Mouse (Mus musculus) midbrain, embryonic 15.5 days (tissue): Measurements from ENCODE around the gene Optc. TPM values are rescaled to one million over a fixed set of nuclear protein-coding genes. Genes with fewer than 3 reads are reported as not detected.

Experiments used
- ATAC-seq: fragments of 200-750 bp; cut with Nextera tagmentation; replicated peaks from 2 replicates; pipeline ENCODE4 v1.8.0; 2017; ENCODE audit warnings: moderate TSS enrichment
- H3K27ac ChIP-seq: fragments of 300-500 bp; sonication (generic); 2 replicates; pipeline ENCODE4 v1.5.1; 2015; ENCODE audit warnings: mild to moderate bottlenecking, inconsistent platforms
- H3K27me3 ChIP-seq: fragments of 300-500 bp; sonication (generic); replicated peaks from 2 replicates; pipeline ENCODE4 v1.6.1; 2015; ENCODE audit warnings: inconsistent platforms
- H3K36me3 ChIP-seq: fragments of 300-500 bp; sonication (generic); replicated peaks from 2 replicates; pipeline ENCODE4 v1.6.1; 2015; ENCODE audit warnings: inconsistent platforms
- H3K4me1 ChIP-seq: fragments of 300-500 bp; sonication (generic); 2 replicates; pipeline ENCODE4 v1.6.1; 2015; ENCODE audit warnings: inconsistent platforms
- H3K4me2 ChIP-seq: fragments of 300-500 bp; sonication (generic); 2 replicates; pipeline ENCODE4 v1.6.1; 2015; ENCODE audit warnings: inconsistent platforms, mild to moderate bottlenecking, moderate library complexity
- H3K4me3 ChIP-seq: fragments of 300-500 bp; sonication (generic); 2 replicates; pipeline ENCODE4 v1.5.1; 2015; ENCODE audit warnings: mild to moderate bottlenecking, inconsistent platforms
- H3K9ac ChIP-seq: fragments of 300-500 bp; sonication (generic); 2 replicates; pipeline ENCODE4 v1.6.1; 2015; ENCODE audit warnings: mild to moderate bottlenecking, inconsistent platforms
- H3K9me3 ChIP-seq: fragments of 300-500 bp; sonication (generic); 2 replicates; pipeline ENCODE4 v1.6.1; 2016; ENCODE audit warnings: inconsistent platforms
- WGBS: fragments of 180-500 bp; shearing (Covaris S2); methylation state at CpG from one replicate; pipeline ENCODE4 v1.1.7; 2015; ENCODE audit warnings: mixed read lengths; 5-methylcytosine and 5-hydroxymethylcytosine counted together
- polyA plus RNA-seq: library from polyadenylated mRNA; unstranded; fragments of >200 nt; fragmentation: Nextera tagmentation; extraction: Ambion mirVana; gene quantifications from 2 replicates; pipeline ENCODE4 v1.2.1, GENCODE M21; 2015

Optc gene
- polyA plus RNA-seq, result 2.8 and 3.7 TPM in 2 replicates

DNA sequence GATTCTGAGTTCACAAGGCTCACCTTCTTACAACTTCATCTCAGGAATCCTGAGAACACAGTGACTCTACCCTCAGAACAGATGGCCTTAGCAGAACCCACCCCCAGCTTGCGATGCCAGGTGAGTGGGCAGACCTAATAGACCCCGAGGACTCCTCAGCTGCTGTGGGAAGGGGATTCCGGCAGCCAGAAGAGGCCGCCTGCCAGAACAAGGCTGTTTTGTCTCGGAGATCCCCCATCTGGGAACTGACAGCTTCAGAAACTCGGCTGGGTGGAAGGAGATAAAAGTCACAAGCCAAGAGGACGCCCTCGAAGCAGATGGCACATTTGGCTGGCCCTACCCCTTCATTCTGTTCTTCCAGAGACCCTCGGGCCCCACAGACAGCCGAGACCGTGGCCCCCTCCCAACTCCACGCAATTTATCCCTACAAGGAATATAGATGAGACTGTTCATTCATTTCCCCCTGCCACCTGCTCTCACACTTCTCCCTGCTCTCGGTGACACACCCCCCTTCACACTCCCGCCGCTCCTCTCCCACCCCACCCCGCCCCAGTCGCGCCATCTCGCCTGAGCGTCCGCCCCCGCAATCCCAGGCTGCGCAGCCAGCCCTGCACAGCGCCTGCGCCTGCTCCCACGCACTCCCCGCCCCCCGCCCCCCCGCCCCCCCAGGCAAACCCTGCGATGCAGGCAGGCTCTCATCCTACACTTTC lies at the start of gene Optc:
Optc (minus strand) TSS at position 51 of the 710 bp plus-strand sequence.
- Histone ChIP-seq H3K4me1 (peaks cover 24% of the 10 kb centered on the region), H3K27me3 (no peaks in the 10 kb centered on the region), H3K9me3 (no peaks in the 10 kb centered on the region), H3K4me2 (peak within 1 kb of the TSS; percentile 80), H3K9ac (peak within 1 kb of the TSS; percentile 36), H3K4me3 (peak within 1 kb of the TSS; percentile 43), H3K27ac (peak within 1 kb of the TSS; percentile 71), H3K36me3 (no peaks in the 10 kb centered on the region)
- WGBS, result 1% methylated on average over 25 of the region's 30 CpGs
- ATAC-seq, result peak; percentile 87

DNA sequence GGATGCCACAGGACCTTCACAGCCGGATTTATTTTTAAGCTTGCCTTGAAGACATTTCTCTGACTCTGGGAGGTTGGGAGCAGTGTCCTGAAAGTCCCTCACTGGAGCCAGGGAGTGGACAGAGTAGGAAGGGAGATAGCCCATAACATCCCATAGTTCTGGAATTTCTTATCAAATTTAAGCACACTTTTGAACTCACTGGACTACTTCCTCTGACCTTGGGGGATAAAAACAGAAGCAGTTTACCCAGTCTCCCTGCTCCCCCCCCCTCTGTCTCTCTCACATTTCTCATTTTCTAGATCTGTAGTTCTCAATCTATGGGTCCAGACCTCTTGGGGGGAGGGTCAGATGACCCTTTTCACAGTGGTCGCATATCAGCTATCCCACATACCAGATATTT lies 46.2 kb upstream of the Optc start:
- H3K4me2 ChIP-seq, result no peak overlapping the region
- peaks cover 3% of the 10 kb centered on the region; the same call in 1 of the 2 replicates for H3K4me1 ChIP-seq
- no peaks in the 10 kb centered on the region for H3K36me3 ChIP-seq
- no peaks in the 10 kb centered on the region for H3K27me3 ChIP-seq
- 0 out of 2 replicates have a peak overlapping the region, but pooled peaks have one; percentile 16 for H3K27ac ChIP-seq
- H3K4me3 ChIP-seq, result no peak overlapping the region
- H3K9ac ChIP-seq, result no peak overlapping the region
- no peaks in the 10 kb centered on the region for H3K9me3 ChIP-seq
- ATAC-seq, result no peak
- 74% methylated on average over 2 of the region's 2 CpGs for WGBS

DNA sequence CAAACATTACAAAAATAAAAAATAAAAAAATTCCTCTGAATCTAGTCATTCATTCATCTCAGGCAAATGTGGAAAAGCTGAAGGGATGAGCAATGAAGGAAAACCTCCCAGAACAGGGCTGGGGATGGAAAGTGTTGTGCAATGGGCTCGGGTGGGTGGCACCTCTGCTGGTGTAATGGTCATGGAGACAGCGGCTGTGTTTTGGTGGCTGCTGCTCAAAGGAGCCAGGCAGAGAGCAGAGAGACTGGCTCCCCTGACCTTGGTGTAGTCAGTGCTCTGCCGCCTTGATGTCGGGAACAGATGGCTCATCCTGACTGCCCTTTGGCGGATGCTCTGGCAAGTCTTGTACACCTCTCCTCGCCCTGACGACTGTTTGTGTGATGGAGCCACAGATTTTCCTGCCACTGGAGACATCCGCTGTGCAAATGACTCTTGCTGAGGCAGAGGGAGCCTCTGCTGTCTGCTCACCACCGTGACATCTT lies 45.5 kb upstream of the Optc start:
- WGBS, result 52% methylated on average over 9 of the region's 9 CpGs
- peak overlapping the region; percentile 16; the same call in 1 of the 2 replicates for H3K27ac ChIP-seq

GRCm38 (mm10) chr1:133951598-133951997 lies 43.8 kb upstream of the Optc start:
- Histone ChIP-seq H3K9ac (no peak overlapping the region), H3K27ac (no peak overlapping the region), H3K4me2 (no peak overlapping the region), H3K27me3 (no peaks in the 10 kb centered on the region), H3K4me1 (peaks cover 3% of the 10 kb centered on the region; the same call in 1 of the 2 replicates), H3K4me3 (no peak overlapping the region), H3K9me3 (no peaks in the 10 kb centered on the region), H3K36me3 (no peaks in the 10 kb centered on the region)
- 62% methylated on average over 6 of the region's 6 CpGs for WGBS
- no peak for ATAC-seq

More for the DNA sequence above, 45.5 kb upstream of the Optc start:
- Histone ChIP-seq H3K9me3 (no peaks in the 10 kb centered on the region), H3K4me3 (no peak overlapping the region), H3K27me3 (no peaks in the 10 kb centered on the region), H3K9ac (no peak overlapping the region), H3K36me3 (no peaks in the 10 kb centered on the region), H3K4me1 (peaks cover 3% of the 10 kb centered on the region; the same call in 1 of the 2 replicates), H3K4me2 (no peak overlapping the region)
- no peak for ATAC-seq

- H3K9ac ChIP-seq, result no peak overlapping the region
- no peak for ATAC-seq
- no peak overlapping the region for H3K4me3 ChIP-seq
- no peaks in the 10 kb centered on the region for H3K9me3 ChIP-seq
- 78% methylated on average over 7 of the region's 7 CpGs for WGBS
- no peak overlapping the region for H3K27ac ChIP-seq
- H3K36me3 ChIP-seq, result no peaks in the 10 kb centered on the region
- no peak overlapping the region for H3K4me2 ChIP-seq
- H3K4me1 ChIP-seq, result peaks cover 3% of the 10 kb centered on the region; the same call in 1 of the 2 replicates
- no peaks in the 10 kb centered on the region for H3K27me3 ChIP-seq
Observed at GRCm38 (mm10) chr1:133950061-133950782, 42.4 kb upstream of the Optc start.

GRCm38 (mm10) chr1:133945106-133945505 lies 37.3 kb upstream of the Optc start:
- H3K4me2 ChIP-seq, result no peak overlapping the region
- no peak overlapping the region for H3K9ac ChIP-seq
- WGBS, result 87% methylated on average over 3 of the region's 3 CpGs
- H3K4me3 ChIP-seq, result no peak overlapping the region
- H3K27me3 ChIP-seq, result no peaks in the 10 kb centered on the region
- no peak for ATAC-seq
- no peak overlapping the region for H3K27ac ChIP-seq
- H3K36me3 ChIP-seq, result no peaks in the 10 kb centered on the region
- H3K9me3 ChIP-seq, result no peaks in the 10 kb centered on the region
- H3K4me1 ChIP-seq, result no peaks in the 10 kb centered on the region

DNA sequence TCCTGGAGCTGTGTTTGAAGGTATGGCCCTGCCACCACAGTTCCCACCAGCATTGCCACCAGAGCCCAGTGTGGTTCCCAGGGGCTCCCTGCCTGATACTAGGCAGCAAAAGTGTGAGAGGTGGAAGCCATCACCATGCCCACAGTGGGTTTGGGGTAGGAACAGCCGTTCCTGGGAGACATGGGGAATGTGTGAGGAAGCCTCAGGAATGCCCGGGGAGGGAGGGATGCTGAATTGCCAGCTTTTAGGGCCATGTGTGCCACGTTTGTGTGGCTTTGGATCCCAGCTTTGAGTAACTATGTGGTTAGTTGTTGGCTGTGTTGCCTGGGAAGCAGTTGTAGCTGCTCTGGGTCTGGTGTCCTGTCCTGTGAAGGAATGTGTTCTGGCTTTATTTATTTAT lies 34.1 kb upstream of the Optc start:
- H3K9me3 ChIP-seq, result no peaks in the 10 kb centered on the region
- H3K36me3 ChIP-seq, result no peaks in the 10 kb centered on the region
- H3K9ac ChIP-seq, result no peak overlapping the region
- WGBS, result 79% methylated on average over 3 of the region's 3 CpGs
- no peak overlapping the region for H3K27ac ChIP-seq
- no peak for ATAC-seq
- H3K4me1 ChIP-seq, result no peaks in the 10 kb centered on the region
- no peak overlapping the region for H3K4me2 ChIP-seq
- H3K27me3 ChIP-seq, result no peaks in the 10 kb centered on the region
- H3K4me3 ChIP-seq, result no peak overlapping the region

DNA sequence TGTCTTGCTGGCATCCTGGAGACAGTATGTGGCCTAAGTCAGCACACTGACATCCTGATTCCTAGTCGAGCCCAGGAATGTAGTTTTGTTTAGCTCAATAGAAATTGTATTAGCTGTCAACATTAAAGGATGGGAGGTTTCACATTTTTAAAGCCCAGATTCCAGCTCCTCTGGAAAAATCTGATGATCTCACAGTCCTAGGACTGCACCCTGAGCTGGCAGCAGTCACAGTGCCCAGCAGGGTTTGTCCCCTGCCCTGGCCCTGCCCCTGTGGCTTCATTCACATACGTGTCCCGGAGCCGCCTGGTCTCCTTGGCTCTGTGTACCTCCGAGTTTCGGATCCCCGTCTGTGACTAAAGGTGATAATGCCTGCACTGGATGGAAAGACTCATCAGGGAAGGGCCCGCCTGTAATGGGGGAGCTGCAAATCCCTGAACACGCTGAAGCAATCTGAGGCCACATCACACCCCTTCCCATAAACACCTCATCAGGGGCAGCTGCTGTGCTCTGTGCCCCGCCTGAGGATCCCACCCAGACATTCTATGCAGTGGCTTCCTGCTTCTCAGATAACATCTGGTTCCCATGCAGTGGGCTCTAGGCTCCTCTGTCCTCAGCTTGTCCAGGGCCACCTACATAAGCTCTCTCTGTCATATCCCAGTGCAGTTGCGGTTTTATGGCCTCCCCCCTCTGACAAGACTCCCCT lies 33.5 kb upstream of the Optc start:
- Histone ChIP-seq H3K27me3 (no peaks in the 10 kb centered on the region), H3K4me3 (no peak overlapping the region), H3K4me1 (no peaks in the 10 kb centered on the region), H3K36me3 (no peaks in the 10 kb centered on the region), H3K4me2 (no peak overlapping the region), H3K27ac (no peak overlapping the region), H3K9ac (no peak overlapping the region), H3K9me3 (no peaks in the 10 kb centered on the region)
- ATAC-seq, result no peak
- 82% methylated on average over 11 of the region's 11 CpGs for WGBS

- Histone ChIP-seq H3K9ac (no peak overlapping the region), H3K27ac (no peak overlapping the region), H3K36me3 (no peaks in the 10 kb centered on the region), H3K4me1 (no peaks in the 10 kb centered on the region), H3K9me3 (no peaks in the 10 kb centered on the region), H3K4me3 (no peak overlapping the region), H3K27me3 (no peaks in the 10 kb centered on the region), H3K4me2 (no peak overlapping the region)
- no peak for ATAC-seq
- WGBS, result 88% methylated on average over 3 of the region's 3 CpGs
Observed at GRCm38 (mm10) chr1:133940481-133941092, 32.8 kb upstream of the Optc start.

- Histone ChIP-seq H3K4me1 (no peaks in the 10 kb centered on the region), H3K27ac (no peak overlapping the region), H3K27me3 (no peaks in the 10 kb centered on the region), H3K4me2 (no peak overlapping the region), H3K4me3 (no peak overlapping the region), H3K9me3 (no peaks in the 10 kb centered on the region), H3K36me3 (no peaks in the 10 kb centered on the region), H3K9ac (no peak overlapping the region)
- 83% methylated on average over 8 of the region's 8 CpGs for WGBS
- ATAC-seq, result no peak
Observed at GRCm38 (mm10) chr1:133939708-133940107, 31.9 kb upstream of the Optc start.

DNA sequence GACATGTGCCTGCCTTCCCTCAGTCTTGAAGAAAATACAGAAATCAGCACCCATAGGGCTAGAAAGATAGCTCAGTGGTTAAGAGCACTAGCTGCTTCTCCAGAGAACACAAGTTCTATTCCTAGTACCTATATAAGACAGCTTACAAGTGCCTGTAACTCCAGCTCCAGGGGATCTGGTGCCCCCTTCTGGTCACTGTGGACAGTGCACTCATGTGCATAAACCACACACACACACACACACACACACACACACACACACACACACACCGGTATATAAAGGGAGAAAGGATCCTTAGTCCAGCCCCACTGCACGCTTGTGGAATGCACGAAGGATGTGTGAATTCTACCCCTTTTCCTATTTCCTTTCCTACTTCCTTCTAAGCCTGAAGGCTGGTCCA lies 28.4 kb upstream of the Optc start:
- ATAC-seq, result no peak
- no peaks in the 10 kb centered on the region for H3K36me3 ChIP-seq
- no peaks in the 10 kb centered on the region for H3K4me1 ChIP-seq
- 94% methylated on average over 3 of the region's 3 CpGs for WGBS
- no peaks in the 10 kb centered on the region for H3K9me3 ChIP-seq
- no peak overlapping the region for H3K4me2 ChIP-seq
- no peak overlapping the region for H3K4me3 ChIP-seq
- H3K9ac ChIP-seq, result no peak overlapping the region
- H3K27ac ChIP-seq, result no peak overlapping the region
- no peaks in the 10 kb centered on the region for H3K27me3 ChIP-seq
